Mouse (Mus musculus): ENCODE data around the gene Kcnh4. TPM values are rescaled to one million over a fixed set of nuclear protein-coding genes. Genes with fewer than 3 reads are reported as not detected.

Gene Kcnh4
- polyA plus RNA-seq, 1 experiment from 2014 or later: 0.64 TPM

DNA sequence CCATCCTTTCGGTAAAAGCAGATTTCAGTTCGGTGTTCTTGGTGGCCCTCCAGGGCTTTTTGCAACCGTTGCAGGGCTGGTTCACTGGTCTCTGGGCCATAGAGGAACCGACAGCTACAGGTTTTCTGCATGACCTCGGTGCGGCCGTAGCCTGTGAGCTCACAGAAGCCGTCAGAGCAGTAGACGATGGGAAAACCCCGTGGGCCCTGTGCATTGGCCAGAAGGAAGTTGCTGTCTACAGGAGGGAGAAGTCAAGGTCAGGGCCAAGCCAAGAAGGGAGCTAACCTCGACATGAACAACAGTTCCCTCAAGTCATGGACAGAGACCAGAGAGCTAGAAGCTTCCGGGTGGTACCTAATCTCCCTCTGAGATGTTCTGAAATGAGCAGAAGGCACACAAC is 2.2 kb downstream of the Kcnh4 start:
- Histone ChIP-seq H3K9me3 (ENCODE audit: control insufficient read depth, low read length) (no peaks in the 10 kb centered on the region), H3K4me1 (ENCODE audit: control insufficient read depth, insufficient read depth, low read length) (0 out of 2 replicates have a peak, but pooled peaks cover 6% of the 10 kb centered on the region), H3K4me3 (ENCODE audit: low read depth, low read length) (no peak overlapping the region), H3K4me2 (ENCODE audit: low read depth, low read length) (no peak overlapping the region), H3K27ac (replicated peaks; ENCODE audit: low read depth, low read length) (no peak overlapping the region), H3K9ac (ENCODE audit: low read depth, low read length) (no peak overlapping the region), H3K27me3 (replicated peaks; ENCODE audit: control insufficient read depth, insufficient read depth, low read length) (peaks cover 39% of the 10 kb centered on the region), H3K36me3 (ENCODE audit: control insufficient read depth, insufficient read depth, low read length) (no peaks in the 10 kb centered on the region)
- no peak for DNase-seq (ENCODE audit: low spot score)
- ATAC-seq (ENCODE audit: low read depth): no peak
- 89% methylated on average over 12 of the region's 12 CpGs for WGBS

DNA sequence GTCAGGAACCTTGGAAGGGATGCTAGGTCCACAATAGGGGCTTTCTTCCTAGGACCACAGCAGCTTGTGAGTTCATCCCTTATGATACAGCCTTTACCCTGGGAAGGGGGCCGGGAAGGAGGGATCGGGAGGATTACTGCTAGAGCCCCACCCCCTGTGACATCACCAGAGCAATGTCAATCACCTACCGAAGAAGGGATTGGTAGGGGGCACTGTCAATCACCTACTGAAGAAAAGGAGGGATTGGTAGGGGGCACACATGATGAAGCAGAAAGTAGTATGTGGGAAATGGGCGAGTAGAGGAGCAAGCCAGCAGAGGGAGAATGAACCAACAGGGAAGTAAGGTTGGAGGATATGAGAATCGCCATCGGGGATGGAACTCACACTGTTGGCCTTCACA is 3.3 kb downstream of the Kcnh4 start:
- H3K4me3 ChIP-seq (ENCODE audit: low read depth, low read length): no peak overlapping the region
- no peaks in the 10 kb centered on the region for H3K9me3 ChIP-seq (ENCODE audit: control insufficient read depth, low read length)
- H3K4me1 ChIP-seq (ENCODE audit: control insufficient read depth, insufficient read depth, low read length): 0 out of 2 replicates have a peak, but pooled peaks cover 6% of the 10 kb centered on the region
- DNase-seq (ENCODE audit: low spot score) (no peak), ATAC-seq (ENCODE audit: low read depth) (no peak)
- no peak overlapping the region for H3K4me2 ChIP-seq (ENCODE audit: low read depth, low read length)
- no peak overlapping the region for H3K9ac ChIP-seq (ENCODE audit: low read depth, low read length)
- peaks cover 30% of the 10 kb centered on the region for H3K27me3 ChIP-seq (replicated peaks; ENCODE audit: control insufficient read depth, insufficient read depth, low read length)
- no peak overlapping the region for H3K27ac ChIP-seq (replicated peaks; ENCODE audit: low read depth, low read length)
- WGBS: 77% methylated on average over 6 of the region's 6 CpGs
- no peaks in the 10 kb centered on the region for H3K36me3 ChIP-seq (ENCODE audit: control insufficient read depth, insufficient read depth, low read length)

DNA sequence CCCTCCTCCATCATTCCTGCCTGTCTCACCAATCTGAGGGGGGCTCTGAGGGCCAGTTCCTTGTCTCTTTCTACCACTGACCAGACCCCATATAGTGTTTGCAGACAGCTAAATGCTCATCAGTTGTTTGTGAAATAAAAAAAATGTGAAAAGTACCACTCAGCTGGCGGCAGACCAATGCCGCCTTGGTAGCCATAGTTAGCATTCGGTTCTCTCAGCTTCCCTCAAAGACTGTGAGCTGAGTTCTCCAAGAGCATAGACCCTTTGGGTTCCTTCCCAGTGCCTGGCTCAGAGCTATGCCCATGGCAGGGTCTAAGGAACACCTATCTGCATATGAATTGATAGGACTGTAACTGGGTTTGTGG is 5.1 kb downstream of the Kcnh4 start:
- no peak overlapping the region for H3K27ac ChIP-seq (replicated peaks; ENCODE audit: low read depth, low read length)
- H3K9ac ChIP-seq (ENCODE audit: low read depth, low read length): no peak overlapping the region
- WGBS: 91% methylated on average over 3 of the region's 3 CpGs
- no peak for DNase-seq (ENCODE audit: low spot score)
- no peak overlapping the region for H3K4me2 ChIP-seq (ENCODE audit: low read depth, low read length)
- ATAC-seq (ENCODE audit: low read depth): no peak
- no peak overlapping the region for H3K4me3 ChIP-seq (ENCODE audit: low read depth, low read length)
- no peaks in the 10 kb centered on the region for H3K36me3 ChIP-seq (ENCODE audit: control insufficient read depth, insufficient read depth, low read length)
- H3K9me3 ChIP-seq (ENCODE audit: control insufficient read depth, low read length): no peaks in the 10 kb centered on the region
- peaks cover 13% of the 10 kb centered on the region for H3K27me3 ChIP-seq (replicated peaks; ENCODE audit: control insufficient read depth, insufficient read depth, low read length)
- 0 out of 2 replicates have a peak, but pooled peaks cover 4% of the 10 kb centered on the region for H3K4me1 ChIP-seq (ENCODE audit: control insufficient read depth, insufficient read depth, low read length)

DNA sequence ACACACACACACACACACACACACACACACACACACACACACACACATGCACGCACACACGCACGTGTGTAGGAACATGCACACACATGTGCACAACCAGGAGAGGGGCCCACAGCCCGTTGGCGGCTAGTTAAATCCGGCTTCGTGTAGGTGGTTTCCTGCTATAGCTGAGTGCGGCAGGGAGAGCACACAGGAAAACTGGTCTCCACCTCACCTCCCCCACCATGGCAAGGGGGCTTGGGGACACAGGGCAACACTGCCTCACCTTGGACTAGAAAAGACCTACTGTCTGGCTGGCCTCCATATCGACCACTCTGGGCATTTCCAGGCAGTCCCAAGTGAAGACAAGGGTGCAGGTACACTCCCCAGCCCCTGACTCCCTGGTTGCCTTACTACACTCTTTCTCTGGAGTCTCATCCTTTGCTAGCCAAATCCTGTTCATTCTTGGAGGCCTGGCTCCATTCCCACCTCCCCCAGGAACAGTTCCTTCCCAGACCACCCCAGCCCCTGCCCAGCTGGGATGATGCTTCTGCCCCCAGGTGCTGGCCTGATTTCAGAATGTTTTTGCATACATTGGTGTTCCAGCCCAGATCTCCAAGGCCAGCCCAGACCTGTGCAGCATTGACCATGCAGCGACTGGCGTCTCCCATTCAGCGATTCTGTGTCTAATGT is 5.6 kb downstream of the Kcnh4 start:
- H3K27ac ChIP-seq (replicated peaks; ENCODE audit: low read depth, low read length): no peak overlapping the region
- no peaks in the 10 kb centered on the region for H3K9me3 ChIP-seq (ENCODE audit: control insufficient read depth, low read length)
- H3K4me3 ChIP-seq (ENCODE audit: low read depth, low read length): no peak overlapping the region
- ATAC-seq (ENCODE audit: low read depth): no peak
- H3K27me3 ChIP-seq (replicated peaks; ENCODE audit: control insufficient read depth, insufficient read depth, low read length): peaks cover 8% of the 10 kb centered on the region
- no peak for DNase-seq (ENCODE audit: low spot score)
- 83% methylated on average over 8 of the region's 12 CpGs for WGBS
- no peak overlapping the region for H3K4me2 ChIP-seq (ENCODE audit: low read depth, low read length)
- no peaks in the 10 kb centered on the region for H3K4me1 ChIP-seq (ENCODE audit: control insufficient read depth, insufficient read depth, low read length)
- H3K36me3 ChIP-seq (ENCODE audit: control insufficient read depth, insufficient read depth, low read length): no peaks in the 10 kb centered on the region
- no peak overlapping the region for H3K9ac ChIP-seq (ENCODE audit: low read depth, low read length)

DNA sequence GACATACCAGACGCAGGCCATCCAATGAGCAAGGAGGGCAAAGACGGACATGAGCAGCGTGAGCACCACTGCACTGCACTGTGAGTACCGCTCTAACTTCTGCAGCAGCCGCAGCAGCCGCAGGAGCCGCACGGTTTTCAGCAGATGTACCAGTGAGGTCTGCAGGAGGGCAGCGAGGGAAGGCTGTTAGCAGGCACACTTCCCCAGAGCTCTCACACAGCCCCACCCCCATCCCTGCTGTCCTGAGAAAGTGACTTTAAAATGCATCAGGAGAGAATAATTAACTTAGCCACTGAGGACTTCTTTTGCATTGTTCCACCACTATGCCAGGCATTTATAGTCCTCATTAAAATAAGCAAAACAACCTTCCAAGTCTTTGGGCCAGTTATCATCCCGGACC is 7.4 kb downstream of the Kcnh4 start:
- ATAC-seq (ENCODE audit: low read depth) (no peak), DNase-seq (ENCODE audit: low spot score) (no peak)
- no peak overlapping the region for H3K9ac ChIP-seq (ENCODE audit: low read depth, low read length)
- H3K4me1 ChIP-seq (ENCODE audit: control insufficient read depth, insufficient read depth, low read length): no peaks in the 10 kb centered on the region
- no peaks in the 10 kb centered on the region for H3K27me3 ChIP-seq (replicated peaks; ENCODE audit: control insufficient read depth, insufficient read depth, low read length)
- 36% methylated on average over 10 of the region's 10 CpGs for WGBS
- H3K9me3 ChIP-seq (ENCODE audit: control insufficient read depth, low read length): no peaks in the 10 kb centered on the region
- H3K4me2 ChIP-seq (ENCODE audit: low read depth, low read length): no peak overlapping the region
- no peak overlapping the region for H3K27ac ChIP-seq (replicated peaks; ENCODE audit: low read depth, low read length)
- H3K36me3 ChIP-seq (ENCODE audit: control insufficient read depth, insufficient read depth, low read length): no peaks in the 10 kb centered on the region
- H3K4me3 ChIP-seq (ENCODE audit: low read depth, low read length): no peak overlapping the region

DNA sequence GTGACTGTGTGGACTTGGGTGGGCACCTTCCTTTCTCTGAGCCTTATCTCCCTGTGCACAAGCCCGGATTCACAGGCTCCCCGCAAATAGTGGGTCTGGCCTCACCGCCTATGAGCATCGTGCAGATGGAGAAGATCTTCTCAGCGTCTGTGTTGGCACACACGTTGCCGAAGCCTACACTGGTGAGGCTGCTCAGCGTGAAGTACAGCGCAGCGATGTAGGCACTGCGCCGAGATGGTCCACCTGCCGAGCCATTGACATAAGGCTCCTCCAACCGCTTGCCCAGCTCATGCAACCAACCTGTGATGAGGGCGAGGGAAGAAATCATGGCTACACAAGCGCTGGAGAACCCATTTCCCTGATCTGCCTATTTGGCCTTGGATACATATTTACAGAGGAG is 9.6 kb downstream of the Kcnh4 start:
- ATAC-seq (ENCODE audit: low read depth): no peak
- no peaks in the 10 kb centered on the region for H3K9me3 ChIP-seq (ENCODE audit: control insufficient read depth, low read length)
- H3K27ac ChIP-seq (replicated peaks; ENCODE audit: low read depth, low read length): no peak overlapping the region
- no peaks in the 10 kb centered on the region for H3K27me3 ChIP-seq (replicated peaks; ENCODE audit: control insufficient read depth, insufficient read depth, low read length)
- no peak overlapping the region for H3K9ac ChIP-seq (ENCODE audit: low read depth, low read length)
- DNase-seq (ENCODE audit: low spot score): no peak
- no peak overlapping the region for H3K4me2 ChIP-seq (ENCODE audit: low read depth, low read length)
- no peak overlapping the region for H3K4me3 ChIP-seq (ENCODE audit: low read depth, low read length)
- WGBS: 85% methylated on average over 16 of the region's 16 CpGs
- H3K4me1 ChIP-seq (ENCODE audit: control insufficient read depth, insufficient read depth, low read length): no peaks in the 10 kb centered on the region
- no peaks in the 10 kb centered on the region for H3K36me3 ChIP-seq (ENCODE audit: control insufficient read depth, insufficient read depth, low read length)

DNA sequence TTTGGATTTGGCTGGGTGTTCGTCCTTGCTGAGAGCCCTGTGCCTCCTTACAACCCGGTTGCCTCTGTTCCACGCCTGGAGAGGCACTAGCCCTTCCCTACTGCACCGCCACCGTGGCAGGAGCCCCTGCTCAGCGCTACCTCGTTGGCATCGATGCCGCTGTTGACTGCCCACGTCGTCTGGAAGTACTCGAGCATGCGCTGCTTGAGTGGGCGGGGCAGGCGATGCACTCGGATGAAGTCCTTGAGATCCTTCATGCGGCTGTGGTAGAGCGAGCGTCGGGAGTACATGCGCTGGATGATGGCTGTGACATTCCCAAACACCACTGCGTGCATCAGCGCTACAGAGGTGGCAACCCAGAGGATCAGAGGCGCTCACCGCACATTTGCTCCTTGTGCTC is 10.3 kb downstream of the Kcnh4 start:
- WGBS: 51% methylated on average over 25 of the region's 25 CpGs
- H3K9ac ChIP-seq (ENCODE audit: low read depth, low read length): no peak overlapping the region
- H3K9me3 ChIP-seq (ENCODE audit: control insufficient read depth, low read length): no peaks in the 10 kb centered on the region
- DNase-seq (ENCODE audit: low spot score) (no peak), ATAC-seq (ENCODE audit: low read depth) (no peak)
- H3K4me3 ChIP-seq (ENCODE audit: low read depth, low read length): no peak overlapping the region
- no peak overlapping the region for H3K27ac ChIP-seq (replicated peaks; ENCODE audit: low read depth, low read length)
- H3K36me3 ChIP-seq (ENCODE audit: control insufficient read depth, insufficient read depth, low read length): no peaks in the 10 kb centered on the region
- no peaks in the 10 kb centered on the region for H3K4me1 ChIP-seq (ENCODE audit: control insufficient read depth, insufficient read depth, low read length)
- no peaks in the 10 kb centered on the region for H3K27me3 ChIP-seq (replicated peaks; ENCODE audit: control insufficient read depth, insufficient read depth, low read length)
- no peak overlapping the region for H3K4me2 ChIP-seq (ENCODE audit: low read depth, low read length)

DNA sequence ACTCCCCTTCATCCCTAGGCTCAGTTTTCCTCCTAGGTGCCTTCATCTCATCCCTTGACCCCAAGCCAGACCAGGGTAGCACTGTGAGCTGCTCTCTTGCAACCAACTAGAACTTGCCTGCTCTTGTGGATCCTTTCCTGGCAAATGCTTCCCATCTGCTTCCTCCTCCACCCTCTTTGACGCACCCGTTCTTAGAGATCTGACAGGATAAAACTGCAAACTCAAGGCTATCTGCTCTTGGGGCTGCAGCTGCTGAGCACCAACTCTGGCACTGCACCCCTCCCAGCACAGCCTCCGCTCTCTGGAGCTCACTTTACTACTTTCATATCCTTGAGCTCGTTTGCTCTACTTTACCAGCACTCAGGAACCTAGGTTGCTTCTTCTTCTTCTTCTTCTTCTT is 11.1 kb downstream of the Kcnh4 start:
- WGBS: 67% methylated on average over 4 of the region's 4 CpGs
- Histone ChIP-seq H3K36me3 (ENCODE audit: control insufficient read depth, insufficient read depth, low read length) (no peaks in the 10 kb centered on the region), H3K4me3 (ENCODE audit: low read depth, low read length) (no peak overlapping the region), H3K9me3 (ENCODE audit: control insufficient read depth, low read length) (no peaks in the 10 kb centered on the region), H3K27ac (replicated peaks; ENCODE audit: low read depth, low read length) (no peak overlapping the region), H3K9ac (ENCODE audit: low read depth, low read length) (no peak overlapping the region), H3K27me3 (replicated peaks; ENCODE audit: control insufficient read depth, insufficient read depth, low read length) (no peaks in the 10 kb centered on the region), H3K4me1 (ENCODE audit: control insufficient read depth, insufficient read depth, low read length) (no peaks in the 10 kb centered on the region), H3K4me2 (ENCODE audit: low read depth, low read length) (no peak overlapping the region)
- DNase-seq (ENCODE audit: low spot score) (no peak), ATAC-seq (ENCODE audit: low read depth) (no peak)

DNA sequence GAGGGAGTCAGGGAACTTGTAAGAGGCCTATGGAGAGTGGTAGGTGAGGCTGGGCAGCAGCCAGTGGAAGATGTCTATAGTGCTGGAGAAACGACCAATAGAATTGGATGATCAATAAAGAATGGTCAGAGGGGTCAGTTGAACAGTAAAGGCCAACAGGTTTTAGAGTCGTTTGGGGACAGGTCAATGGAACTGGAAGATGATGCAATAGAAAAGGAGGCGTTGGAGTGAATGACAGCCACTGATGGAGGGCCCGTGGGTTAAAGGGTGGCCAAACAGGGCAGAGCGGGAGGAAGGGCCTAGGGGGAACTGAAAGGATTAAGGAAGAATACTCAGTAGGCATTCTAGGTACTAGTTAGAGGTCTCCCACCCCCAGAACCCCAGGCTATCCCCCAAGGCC is 12.6 kb downstream of the Kcnh4 start:
- no peaks in the 10 kb centered on the region for H3K27me3 ChIP-seq (replicated peaks; ENCODE audit: control insufficient read depth, insufficient read depth, low read length)
- H3K36me3 ChIP-seq (ENCODE audit: control insufficient read depth, insufficient read depth, low read length): no peaks in the 10 kb centered on the region
- no peak overlapping the region for H3K4me3 ChIP-seq (ENCODE audit: low read depth, low read length)
- H3K9ac ChIP-seq (ENCODE audit: low read depth, low read length): no peak overlapping the region
- H3K27ac ChIP-seq (replicated peaks; ENCODE audit: low read depth, low read length): no peak overlapping the region
- no peaks in the 10 kb centered on the region for H3K9me3 ChIP-seq (ENCODE audit: control insufficient read depth, low read length)
- no peak overlapping the region for H3K4me2 ChIP-seq (ENCODE audit: low read depth, low read length)
- WGBS: 71% methylated on average over 5 of the region's 5 CpGs
- H3K4me1 ChIP-seq (ENCODE audit: control insufficient read depth, insufficient read depth, low read length): no peaks in the 10 kb centered on the region
- DNase-seq (ENCODE audit: low spot score) (no peak), ATAC-seq (ENCODE audit: low read depth) (no peak)
